Mouse (Mus musculus): ENCODE data around the gene Ovca2.
"Not testable (repeated sequence)": the region's sequence is repeated elsewhere in the genome, so short reads cannot be mapped to it uniquely, and the experiment has no call there.

Ovca2 gene

GRCm38 (mm10) chr11:75197956-75198355, 19.3 kb upstream of the Ovca2 start:
- no peak for ATAC-seq (ENCODE audit: insufficient number of reproducible peaks, low FRiP score, low TSS enrichment)

GRCm38 (mm10) chr11:75196131-75196530, 17.5 kb upstream of the Ovca2 start:
- no peak for ATAC-seq (ENCODE audit: insufficient number of reproducible peaks, low FRiP score, low TSS enrichment)

GRCm38 (mm10) chr11:75194850-75195461, 16.3 kb upstream of the Ovca2 start:
- peak; percentile 17 for ATAC-seq (ENCODE audit: insufficient number of reproducible peaks, low FRiP score, low TSS enrichment)

- ATAC-seq (ENCODE audit: insufficient number of reproducible peaks, low FRiP score, low TSS enrichment) = no peak
Observed at GRCm38 (mm10) chr11:75194121-75194849, 15.7 kb upstream of the Ovca2 start.

- no peak for ATAC-seq (ENCODE audit: insufficient number of reproducible peaks, low FRiP score, low TSS enrichment)
Observed at GRCm38 (mm10) chr11:75193256-75194071, 14.8 kb upstream of the Ovca2 start, which contains the start of gene Rtn4rl1. Rtn4rl1 (plus strand) TSS chr11:75193783.

- ATAC-seq (ENCODE audit: insufficient number of reproducible peaks, low FRiP score, low TSS enrichment) = peak; percentile 26; the same call in 1 of the 2 replicates
Observed at GRCm38 (mm10) chr11:75192336-75193214, 13.9 kb upstream of the Ovca2 start.

- no peak for ATAC-seq (ENCODE audit: insufficient number of reproducible peaks, low FRiP score, low TSS enrichment)
Observed at GRCm38 (mm10) chr11:75191841-75192240, 13.2 kb upstream of the Ovca2 start.

GRCm38 (mm10) chr11:75190905-75191441, 12.3 kb upstream of the Ovca2 start, which contains the start of gene Dph1:
Dph1 (minus strand) TSS chr11:75191241.
- no peak for ATAC-seq (ENCODE audit: insufficient number of reproducible peaks, low FRiP score, low TSS enrichment)

- peak; percentile 54 for ATAC-seq (ENCODE audit: insufficient number of reproducible peaks, low FRiP score, low TSS enrichment)
Observed at GRCm38 (mm10) chr11:75190371-75190724, 11.7 kb upstream of the Ovca2 start.

- no peak for ATAC-seq (ENCODE audit: insufficient number of reproducible peaks, low FRiP score, low TSS enrichment)
Observed at GRCm38 (mm10) chr11:75189713-75190370, 11.2 kb upstream of the Ovca2 start.

- no peak for ATAC-seq (ENCODE audit: insufficient number of reproducible peaks, low FRiP score, low TSS enrichment)
Observed at GRCm38 (mm10) chr11:75184986-75185385, 6.4 kb upstream of the Ovca2 start.

- no peak for ATAC-seq (ENCODE audit: insufficient number of reproducible peaks, low FRiP score, low TSS enrichment)
Observed at GRCm38 (mm10) chr11:75184573-75184972, 5.9 kb upstream of the Ovca2 start.

GRCm38 (mm10) chr11:75183917-75184570, 5.4 kb upstream of the Ovca2 start:
- ATAC-seq (ENCODE audit: insufficient number of reproducible peaks, low FRiP score, low TSS enrichment) = no peak

- ATAC-seq (ENCODE audit: insufficient number of reproducible peaks, low FRiP score, low TSS enrichment) = no peak
Observed at GRCm38 (mm10) chr11:75178011-75178410, 624 bp downstream of the Ovca2 start.

GRCm38 (mm10) chr11:75174574-75174973, 4.1 kb downstream of the Ovca2 start:
- ATAC-seq (ENCODE audit: insufficient number of reproducible peaks, low FRiP score, low TSS enrichment) = not testable (repeated sequence)

GRCm38 (mm10) chr11:75173799-75174165, 4.9 kb downstream of the Ovca2 start:
- ATAC-seq (ENCODE audit: insufficient number of reproducible peaks, low FRiP score, low TSS enrichment) = no peak

- no peak for ATAC-seq (ENCODE audit: insufficient number of reproducible peaks, low FRiP score, low TSS enrichment)
Observed at GRCm38 (mm10) chr11:75173095-75173798, 5.4 kb downstream of the Ovca2 start.

All from cerebellum, adult (tissue).